Mouse (Mus musculus): Measurements from ENCODE around the gene Ankar. TPM values are rescaled to one million over a fixed set of nuclear protein-coding genes. Genes with fewer than 3 reads are reported as not detected.

The Ankar gene
- polyA plus RNA-seq, 1 experiment from 2014 or later, result not detected

- no peak overlapping the region for H3K4me2 ChIP-seq
- no peaks in the 10 kb centered on the region for H3K27me3 ChIP-seq (ENCODE audit: control insufficient read depth, insufficient read depth, low read length)
- H3K9me3 ChIP-seq (ENCODE audit: control insufficient read depth, low read length), result no peaks in the 10 kb centered on the region
- H3K9ac ChIP-seq (ENCODE audit: low read length), result no peak overlapping the region
- H3K4me1 ChIP-seq (ENCODE audit: control insufficient read depth, insufficient read depth, low read length), result no peaks in the 10 kb centered on the region
- no peak overlapping the region for H3K4me3 ChIP-seq (ENCODE audit: low read depth, low read length)
- no peak for ATAC-seq (ENCODE audit: low FRiP score)
- no peak for DNase-seq (ENCODE audit: low spot score, missing footprints)
- no peak overlapping the region for H3K27ac ChIP-seq (ENCODE audit: low read depth, low read length)
- WGBS, result 96% methylated on average over 5 of the region's 5 CpGs
- H3K36me3 ChIP-seq (ENCODE audit: control insufficient read depth, insufficient read depth, low read length), result peaks cover 8% of the 10 kb centered on the region; the same call in 1 of the 2 replicates
Measured at GRCm38 (mm10) chr1:72600778-72601177, 99.6 kb downstream of the Ankar start.

GRCm38 (mm10) chr1:72599146-72600101, 101.0 kb downstream of the Ankar start:
- Histone ChIP-seq H3K4me3 (ENCODE audit: low read depth, low read length) (no peak overlapping the region), H3K9me3 (ENCODE audit: control insufficient read depth, low read length) (no peaks in the 10 kb centered on the region), H3K4me1 (ENCODE audit: control insufficient read depth, insufficient read depth, low read length) (no peaks in the 10 kb centered on the region), H3K27ac (ENCODE audit: low read depth, low read length) (no peak overlapping the region), H3K36me3 (ENCODE audit: control insufficient read depth, insufficient read depth, low read length) (peaks cover 8% of the 10 kb centered on the region; the same call in 1 of the 2 replicates), H3K27me3 (ENCODE audit: control insufficient read depth, insufficient read depth, low read length) (no peaks in the 10 kb centered on the region), H3K9ac (ENCODE audit: low read length) (no peak overlapping the region), H3K4me2 (no peak overlapping the region)
- ATAC-seq (ENCODE audit: low FRiP score), result no peak
- DNase-seq (ENCODE audit: low spot score, missing footprints), result no peak
- WGBS, result 87% methylated on average over 21 of the region's 21 CpGs

GRCm38 (mm10) chr1:72596231-72596630, 104.1 kb downstream of the Ankar start:
- Histone ChIP-seq H3K4me2 (no peak overlapping the region), H3K27me3 (ENCODE audit: control insufficient read depth, insufficient read depth, low read length) (no peaks in the 10 kb centered on the region), H3K36me3 (ENCODE audit: control insufficient read depth, insufficient read depth, low read length) (peaks cover 12% of the 10 kb centered on the region; the same call in 1 of the 2 replicates), H3K9ac (ENCODE audit: low read length) (no peak overlapping the region; the same call in 1 of the 2 replicates), H3K9me3 (ENCODE audit: control insufficient read depth, low read length) (no peaks in the 10 kb centered on the region), H3K4me1 (ENCODE audit: control insufficient read depth, insufficient read depth, low read length) (no peaks in the 10 kb centered on the region), H3K27ac (ENCODE audit: low read depth, low read length) (no peak overlapping the region), H3K4me3 (ENCODE audit: low read depth, low read length) (no peak overlapping the region)
- 81% methylated on average over 5 of the region's 5 CpGs for WGBS
- DNase-seq (ENCODE audit: low spot score, missing footprints), result no peak
- ATAC-seq (ENCODE audit: low FRiP score), result no peak

DNA sequence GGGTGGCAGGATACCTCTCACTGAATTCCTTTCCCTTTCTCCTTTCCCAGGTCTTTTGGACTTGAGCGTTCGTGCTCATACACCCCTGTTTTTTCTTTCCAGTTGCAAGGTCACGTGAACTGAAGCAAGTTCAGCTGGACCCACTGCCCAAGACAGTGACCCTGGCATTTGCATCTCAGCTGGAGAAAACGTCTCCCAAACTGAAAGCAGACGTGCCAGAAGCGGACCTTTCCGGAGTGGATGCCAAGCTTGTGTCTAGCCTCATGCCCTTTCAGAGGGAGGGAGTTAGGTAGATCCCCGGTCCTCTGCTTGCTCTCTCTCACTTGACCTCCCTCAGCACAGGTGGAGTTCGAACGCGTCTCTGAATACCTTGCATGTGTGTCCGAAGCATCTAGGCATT, 104.7 kb downstream of the Ankar start:
- Histone ChIP-seq H3K4me3 (ENCODE audit: low read depth, low read length) (no peak overlapping the region), H3K4me2 (no peak overlapping the region), H3K9ac (ENCODE audit: low read length) (no peak overlapping the region), H3K9me3 (ENCODE audit: control insufficient read depth, low read length) (no peaks in the 10 kb centered on the region), H3K27ac (ENCODE audit: low read depth, low read length) (no peak overlapping the region), H3K27me3 (ENCODE audit: control insufficient read depth, insufficient read depth, low read length) (no peaks in the 10 kb centered on the region), H3K4me1 (ENCODE audit: control insufficient read depth, insufficient read depth, low read length) (no peaks in the 10 kb centered on the region), H3K36me3 (ENCODE audit: control insufficient read depth, insufficient read depth, low read length) (peaks cover 12% of the 10 kb centered on the region; the same call in 1 of the 2 replicates)
- ATAC-seq (ENCODE audit: low FRiP score) (no peak), DNase-seq (ENCODE audit: low spot score, missing footprints) (no peak)
- WGBS, result 93% methylated on average over 12 of the region's 12 CpGs

DNA sequence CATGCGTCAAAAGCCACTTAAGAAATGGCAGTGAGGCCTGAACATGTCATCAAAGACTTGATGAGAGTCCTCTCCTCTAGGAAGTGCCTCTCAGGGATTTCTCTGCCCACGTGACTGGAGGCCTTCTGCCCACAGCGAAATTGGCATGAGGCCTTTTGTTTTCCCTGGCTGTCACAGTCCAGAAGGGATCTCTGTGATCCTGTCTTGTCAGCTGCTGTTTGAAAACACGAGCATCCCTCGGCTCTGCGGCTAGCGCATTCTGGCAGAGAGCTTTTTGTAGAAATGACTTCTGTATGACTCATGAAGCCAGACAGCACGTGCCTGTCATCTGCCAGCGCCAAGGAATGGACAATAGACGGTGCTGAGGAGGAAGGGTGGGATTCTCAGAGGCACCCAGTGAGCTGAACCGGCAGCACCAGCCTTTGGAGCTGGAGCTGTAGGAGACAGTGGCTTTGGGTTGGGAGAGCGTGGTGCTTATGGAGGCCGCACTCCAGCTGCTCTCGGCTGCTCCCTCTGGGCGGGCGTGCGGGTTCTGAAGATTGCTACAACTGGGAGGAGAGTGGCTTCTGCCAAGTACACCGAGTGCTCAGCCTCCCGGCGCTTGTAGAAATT, 106.9 kb downstream of the Ankar start:
- no peaks in the 10 kb centered on the region for H3K27me3 ChIP-seq (ENCODE audit: control insufficient read depth, insufficient read depth, low read length)
- H3K4me2 ChIP-seq, result no peak overlapping the region
- no peak overlapping the region for H3K27ac ChIP-seq (ENCODE audit: low read depth, low read length)
- H3K36me3 ChIP-seq (ENCODE audit: control insufficient read depth, insufficient read depth, low read length), result peaks cover 14% of the 10 kb centered on the region; the same call in 1 of the 2 replicates
- no peaks in the 10 kb centered on the region for H3K4me1 ChIP-seq (ENCODE audit: control insufficient read depth, insufficient read depth, low read length)
- no peak overlapping the region for H3K4me3 ChIP-seq (ENCODE audit: low read depth, low read length)
- WGBS, result 87% methylated on average over 20 of the region's 20 CpGs
- ATAC-seq (ENCODE audit: low FRiP score), result no peak
- no peak for DNase-seq (ENCODE audit: low spot score, missing footprints)
- no peak overlapping the region for H3K9ac ChIP-seq (ENCODE audit: low read length)
- H3K9me3 ChIP-seq (ENCODE audit: control insufficient read depth, low read length), result no peaks in the 10 kb centered on the region

Other genes with a start within 250 kb of the Ankar start
- gene March4, start 163.6 kb downstream of the Ankar start, polyA plus RNA-seq (2014; fragmentation: Nextera tagmentation; extraction: Ambion mirVana), result 0.79 and 0.92 TPM in 2 replicates
- 30.9 and 33.4 TPM in 2 replicates for gene Smarcal1, start 117.3 kb downstream of the Ankar start, polyA plus RNA-seq (2014; fragmentation: Nextera tagmentation; extraction: Ambion mirVana)
- 1,496 and 1,598 TPM in 2 replicates for gene Rpl37a, start 10.7 kb upstream of the Ankar start, polyA plus RNA-seq (2014; fragmentation: Nextera tagmentation; extraction: Ambion mirVana)
- 468 and 548 TPM in 2 replicates for gene Igfbp2, start 123.9 kb upstream of the Ankar start, polyA plus RNA-seq (2014; fragmentation: Nextera tagmentation; extraction: Ambion mirVana)
- 23.2 and 24.6 TPM in 2 replicates for gene Igfbp5, start 174.3 kb upstream of the Ankar start, polyA plus RNA-seq (2014; fragmentation: Nextera tagmentation; extraction: Ambion mirVana)